21 mouse cellular contexts compared by ENCODE assay signal in the genomic region with DNA sequence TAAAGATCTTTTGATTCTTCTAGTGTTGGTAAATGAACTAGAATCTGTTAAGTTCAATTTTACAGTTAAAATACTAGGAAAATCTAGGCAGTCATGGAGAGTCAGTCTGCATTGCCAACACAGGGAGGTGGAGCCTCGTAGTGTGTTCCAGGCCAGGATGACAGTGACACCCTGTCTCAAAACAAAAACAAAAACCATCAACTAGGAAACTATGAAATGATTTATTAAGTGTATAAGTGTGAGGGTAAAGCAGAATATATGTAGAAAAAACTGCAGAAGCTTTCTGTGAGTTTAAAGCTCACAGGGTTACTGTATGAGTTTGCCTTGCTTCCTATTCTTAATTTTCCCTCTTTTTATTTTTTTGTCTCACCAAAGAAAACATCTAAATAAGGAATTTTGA.
"Had no signal": no experiment of that assay in that cellular context is flagged by ENCODE, and none has a peak within 500 bp of the region (broad histone marks: within the 10 kb centered on the region; RNA-seq: fewer than 3 reads in every experiment).

No protein-coding gene starts in this region.

- H3K36me3 ChIP-seq: intestine, embryonic 15.5 days had no signal

- ATAC-seq: inflammation-experienced regulatory T-cells, adult 6 months; intestine, embryonic 15.5 days; intestine, postnatal 0 days had no signal

- H3K4me1 ChIP-seq: heart, embryonic 10.5 days; heart, embryonic 12.5 days; hindbrain, embryonic 13.5 days; intestine, embryonic 15.5 days; limb, embryonic 10.5 days; limb, embryonic 12.5 days had no signal

- DNase-seq: gastrocnemius, adult 2 months; gastrocnemius, postnatal 10 days; gastrocnemius, postnatal 25 days; heart, adult 18-20 months; heart, postnatal 10 days; heart, postnatal 4 days; kidney, adult 18-20 months; kidney, adult 8-10 months; kidney, postnatal 10 days; kidney, postnatal 25 days; liver had no signal

- H3K4me3 ChIP-seq: gastrocnemius, adult 2 months; heart, embryonic 10.5 days; heart, embryonic 12.5 days; hindbrain, embryonic 13.5 days; intestine, embryonic 15.5 days; layer of hippocampus, adult 2 months; left cerebral cortex, adult 2 months; limb, embryonic 10.5 days; limb, embryonic 12.5 days had no signal

- H3K27me3 ChIP-seq: heart, embryonic 12.5 days; hindbrain, embryonic 13.5 days; intestine, embryonic 15.5 days; limb, embryonic 12.5 days had no signal

- H3K9ac ChIP-seq: heart, embryonic 12.5 days; hindbrain, embryonic 13.5 days; intestine, embryonic 15.5 days; limb, embryonic 12.5 days had no signal

- H3K9me3 ChIP-seq: heart, embryonic 10.5 days; heart, embryonic 12.5 days; hindbrain, embryonic 13.5 days; intestine, embryonic 15.5 days; limb, embryonic 10.5 days; limb, embryonic 12.5 days had no signal

- H3K27ac ChIP-seq: gastrocnemius, adult 2 months; heart, embryonic 10.5 days; hindbrain, embryonic 13.5 days; intestine, embryonic 15.5 days; layer of hippocampus, adult 2 months; left cerebral cortex, adult 2 months; limb, embryonic 10.5 days; limb, embryonic 12.5 days had no signal

- H3K4me2 ChIP-seq: heart, embryonic 12.5 days; hindbrain, embryonic 13.5 days; intestine, embryonic 15.5 days; limb, embryonic 12.5 days had no signal
